Comparison of ENCODE assay signal across 13 mouse cellular contexts in the genomic region with DNA sequence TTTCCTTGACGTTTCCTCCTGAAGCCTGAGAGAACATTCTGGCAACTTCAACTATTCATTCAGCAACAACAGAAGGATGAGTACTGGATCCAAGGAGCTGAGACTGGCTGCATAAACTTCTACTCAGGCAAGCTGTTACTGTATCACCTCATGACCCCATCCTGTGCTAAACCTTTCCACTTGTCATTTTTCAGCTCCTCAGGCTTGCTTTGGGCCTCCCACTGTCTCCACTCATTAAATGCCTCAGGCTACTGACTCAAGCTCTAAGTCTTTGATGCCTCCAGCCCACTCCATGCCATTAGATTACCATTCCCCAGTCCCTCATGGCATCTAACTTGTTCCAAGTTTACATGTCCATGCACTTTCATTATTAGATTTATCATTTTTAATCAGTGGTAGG. TPM values are rescaled to one million over a fixed set of nuclear protein-coding genes. Genes with fewer than 3 reads are reported as not detected.
DNase-seq lines count a peak whose midpoint lies in the region; ATAC-seq and TF ChIP-seq lines count a peak whose summit lies in the region.
"Had no signal": no experiment of that assay in that cellular context is flagged by ENCODE, and none has a peak within 500 bp of the region (broad histone marks: within the 10 kb centered on the region; RNA-seq: fewer than 3 reads in every experiment).

No protein-coding gene starts in this region.

- H3K27me3 ChIP-seq in lung, embryonic 14.5 days (ENCODE audit: insufficient read depth, low read length): no peaks in the 10 kb centered on the region
- peaks cover 1 to 5% of the 10 kb centered on the region in 2 experiments; a peak in 3 of 4 replicates for H3K27me3 ChIP-seq in MEL (ENCODE audit: control insufficient read depth in 1 of 2, insufficient read depth in 2 of 2, low read length in 2 of 2)
- H3K27me3 ChIP-seq in embryonic facial prominence, embryonic 13.5 days: no peaks in the 10 kb centered on the region

- no peak for TF ChIP-seq POLR2A in MEL (IDR thresholded peaks at IDR 0.05; ENCODE audit: control insufficient read depth in 1 of 2, insufficient read depth in 1 of 2, low read depth in 1 of 2, low read length in 2 of 2, poor library complexity in 1 of 2)

- no peak overlapping the region for H3K9ac ChIP-seq in lung, embryonic 14.5 days
- H3K9ac ChIP-seq in MEL (ENCODE audit: control insufficient read depth, low read depth, low read length, poor library complexity, severe bottlenecking): peak overlapping the region; percentile 36
- H3K9ac ChIP-seq in embryonic facial prominence, embryonic 13.5 days: no peak overlapping the region

- no peak overlapping the region for H3K4me3 ChIP-seq in lung, embryonic 14.5 days (ENCODE audit: low read depth, low read length)
- H3K4me3 ChIP-seq in MEL (ENCODE audit: control insufficient read depth in 1 of 2, insufficient read depth in 1 of 2, low read depth in 2 of 2, low read length in 2 of 2): peak overlapping the region; percentile 10 to 71; a peak in 3 of 4 replicates
- no peak overlapping the region for H3K4me3 ChIP-seq in embryonic facial prominence, embryonic 13.5 days

- TF ChIP-seq RAD21 in MEL (IDR thresholded peaks at IDR 0.05; ENCODE audit: low read depth, low read length): no peak

- no peak for TF ChIP-seq CTCF in lung, embryonic 14.5 days (IDR thresholded peaks at IDR 0.05; ENCODE audit: low read depth)
- TF ChIP-seq CTCF in MEL (IDR thresholded peaks at IDR 0.05 in 2 of 3, conservative IDR thresholded peaks at IDR 0.05 in 1 of 3; ENCODE audit: control insufficient read depth in 1 of 3, insufficient read depth in 1 of 3, low read depth in 2 of 3, low read length in 3 of 3, poor library complexity in 1 of 3, severe bottlenecking in 1 of 3): no peak

- no peaks in the 10 kb centered on the region for H3K36me3 ChIP-seq in lung, embryonic 14.5 days (ENCODE audit: insufficient read depth)
- peaks cover 0 to 16% of the 10 kb centered on the region in 2 experiments; a peak in 3 of 4 replicates for H3K36me3 ChIP-seq in MEL (ENCODE audit: control insufficient read depth in 1 of 2, insufficient read depth in 2 of 2, low read length in 2 of 2)
- no peaks in the 10 kb centered on the region for H3K36me3 ChIP-seq in embryonic facial prominence, embryonic 13.5 days
- H3K36me3 ChIP-seq: forebrain, embryonic 12.5 days; heart, embryonic 10.5 days; hindbrain, embryonic 12.5 days had no signal

- no peak for DNase-seq in lung, embryonic 14.5 days
- no peak for DNase-seq in lung, postnatal 14 days
- peak; percentile 63 for DNase-seq in MEL (ENCODE audit: low read depth, low spot score)
- peak; percentile 12 for DNase-seq in mesoderm, embryonic 11.5 days (ENCODE audit: low read depth, low spot score)
- no peak for DNase-seq in adrenal gland, postnatal 10 days
- no peak for DNase-seq in thymus, postnatal 14 days
- DNase-seq: adrenal gland, adult 2 months; kidney, adult 2 months; thymus, adult 2 months had no signal

- no peak overlapping the region for H3K27ac ChIP-seq in lung, embryonic 14.5 days (ENCODE audit: low read depth)
- no peak overlapping the region for H3K27ac ChIP-seq in MEL (ENCODE audit: control insufficient read depth, low read depth, low read length)
- H3K27ac ChIP-seq in embryonic facial prominence, embryonic 13.5 days: no peak overlapping the region

- ATAC-seq in lung, embryonic 14.5 days (ENCODE audit: insufficient read depth): no peak
- no peak for ATAC-seq in embryonic facial prominence, embryonic 13.5 days (ENCODE audit: insufficient number of reproducible peaks, insufficient read depth, low FRiP score, low TSS enrichment, low read depth)

- peaks cover 33% of the 10 kb centered on the region for H3K79me2 ChIP-seq in MEL (ENCODE audit: control insufficient read depth, insufficient read depth, low read length, poor library complexity)

- no peaks in the 10 kb centered on the region for H3K9me3 ChIP-seq in lung, embryonic 14.5 days (ENCODE audit: low read depth, low read length)
- no peaks in the 10 kb centered on the region for H3K9me3 ChIP-seq in MEL (replicated peaks; ENCODE audit: insufficient read depth, low read length)
- no peaks in the 10 kb centered on the region for H3K9me3 ChIP-seq in embryonic facial prominence, embryonic 13.5 days
- H3K9me3 ChIP-seq: forebrain, embryonic 12.5 days; heart, embryonic 10.5 days; hindbrain, embryonic 12.5 days had no signal

- TF ChIP-seq EP300 in MEL (IDR thresholded peaks at IDR 0.05; ENCODE audit: low read depth in 1 of 2, low read length in 2 of 2): peak in 1 of 2 experiments; percentile 11; a peak in 1 of 4 replicates

- H3K4me1 ChIP-seq in lung, embryonic 14.5 days (ENCODE audit: insufficient read depth): no peaks in the 10 kb centered on the region
- H3K4me1 ChIP-seq in MEL (ENCODE audit: control insufficient read depth in 1 of 2, insufficient read depth in 2 of 2, low read length in 2 of 2): peaks cover 6 to 19% of the 10 kb centered on the region in 2 experiments; a peak in 2 of 4 replicates
- peaks cover 15% of the 10 kb centered on the region for H3K4me1 ChIP-seq in embryonic facial prominence, embryonic 13.5 days

- peak overlapping the region; percentile 82; the same call in 1 of the 2 replicates for H3K4me2 ChIP-seq in lung, embryonic 14.5 days
- H3K4me2 ChIP-seq in embryonic facial prominence, embryonic 13.5 days: 0 out of 2 replicates have a peak overlapping the region, but pooled peaks have one; percentile 85

- WGBS in lung, embryonic 14.5 days: 67% methylated on average over 1 of the region's 1 CpGs
- 93% methylated on average over 1 of the region's 1 CpGs for WGBS in embryonic facial prominence, embryonic 13.5 days

TF ChIP-seq in MEL, 35 proteins besides CTCF, POLR2A, EP300 and RAD21:
- TF ChIP-seq KAT2A (conservative IDR thresholded peaks at IDR 0.05; ENCODE audit: low read depth, low read length): no peak
- TF ChIP-seq ZKSCAN1 (IDR thresholded peaks at IDR 0.05; ENCODE audit: low read depth, low read length): 0 out of 2 replicates have a peak, but pooled peaks have one; percentile 13

RNA-seq across cellular contexts. Expression of gene Cdca7l, which starts 38.6 kb away (rescaled TPM):
- polyA plus RNA-seq in lung, embryonic 14.5 days (2014; fragmentation: Nextera tagmentation; extraction: Ambion mirVana): 67.7 and 71.5 TPM in 2 replicates
- 86.5 and 93.3 TPM in 2 replicates for total RNA-seq in MEL (2012; rRNA removed)
- 1,000 to 10,000 TPM in 1 of 2 experiments, 10 to 100 TPM in 1; 99.6 to 1,920 TPM for polyA plus RNA-seq in MEL (2012; ENCODE audit: insufficient read depth in 1 of 2, insufficient read length in 2 of 2, low read depth in 1 of 2, low replicate concordance in 2 of 2, missing spikeins in 1 of 2)
- 32.9 and 39.0 TPM in 2 replicates for polyA plus RNA-seq in embryonic facial prominence, embryonic 13.5 days (2015; fragmentation: Nextera tagmentation; extraction: Ambion mirVana)
- 10 to 100 TPM in 1 of 2 experiments, 1 to 10 TPM in 1; 7.7 to 13.2 TPM for total RNA-seq in adrenal gland, postnatal 10 days (2021)

Comparison
In these comparisons a context has a peak if more than half of its experiments do, and no peak if none do; other contexts are left out.
1. DNase-seq: peak in MEL (single experiment) and mesoderm, embryonic 11.5 days (single experiment); none in lung, embryonic 14.5 days (single experiment), lung, postnatal 14 days (single experiment), adrenal gland, postnatal 10 days (single experiment) and thymus, postnatal 14 days (single experiment).
2. H3K4me3 ChIP-seq: peak in MEL (2 of 2); none in lung, embryonic 14.5 days (single experiment) and embryonic facial prominence, embryonic 13.5 days (single experiment).